Mouse (Mus musculus) CH12.LX (cell line): Measurements from ENCODE around the gene Eepd1. TPM values are rescaled to one million over a fixed set of nuclear protein-coding genes. Genes with fewer than 3 reads are reported as not detected.

ENCODE experiments used
- DNase-seq: peaks from one replicate; pipeline ENCODE4 v3.0.0-alpha.2; 2013; ENCODE audit errors: extremely low read depth
- H3K27ac ChIP-seq: 2 replicates; pipeline ENCODE4 v1.5.1; 2012; ENCODE audit warnings: low read depth, mild to moderate bottlenecking, control low read depth, moderate library complexity; ENCODE audit not compliant: insufficient read depth
- H3K27me3 ChIP-seq: replicated peaks from 2 replicates; pipeline ENCODE3; 2012; ENCODE audit warnings: inconsistent platforms
- H3K36me3 ChIP-seq, 2 experiments: replicated peaks in 1 of 2; 2 replicates each; pipeline versions ENCODE3 to v1.6.1; 2012; ENCODE audit warnings: inconsistent platforms in 1 of 2, low read length in 1 of 2, mild to moderate bottlenecking in 1 of 2, mixed read lengths in 1 of 2, moderate library complexity in 1 of 2; ENCODE audit not compliant: control insufficient read depth in 1 of 2, insufficient read depth in 1 of 2
- H3K4me1 ChIP-seq, 2 experiments: 2 replicates each; pipeline ENCODE4 v1.6.1; 2012; ENCODE audit warnings: inconsistent platforms in 1 of 2, moderate library complexity in 1 of 2; ENCODE audit not compliant: insufficient read depth in 2 of 2, control insufficient read depth in 1 of 2
- H3K4me2 ChIP-seq: 2 replicates; pipeline ENCODE4 v1.6.1; 2012; ENCODE audit warnings: low read depth, mild to moderate bottlenecking, control low read depth; ENCODE audit not compliant: poor library complexity, insufficient read depth, severe bottlenecking
- H3K4me3 ChIP-seq, 3 experiments: fragments of 150-350 bp in 1 of 3; sonication (generic) in 1 of 3; replicated peaks in 1 of 3; 2 replicates each; pipeline versions ENCODE3 to v1.5.1; 2011 to 2012; ENCODE audit warnings: low read depth in 2 of 3, low read length in 2 of 3, mild to moderate bottlenecking in 2 of 3, moderate library complexity in 2 of 3, control low read depth in 1 of 3, improper control_type of control experiment in 1 of 3, inconsistent platforms in 1 of 3, mixed read lengths in 1 of 3; ENCODE audit not compliant: poor library complexity in 1 of 3
- H3K79me2 ChIP-seq: replicated peaks from 2 replicates; pipeline ENCODE4 v1.6.1; 2012; ENCODE audit warnings: mild to moderate bottlenecking, moderate library complexity; ENCODE audit not compliant: control insufficient read depth, poor library complexity, insufficient read depth, severe bottlenecking; ENCODE audit errors: extremely low read depth
- H3K9ac ChIP-seq: 2 replicates; pipeline ENCODE4 v1.6.1; 2012; ENCODE audit warnings: low read depth, mild to moderate bottlenecking, control low read depth, moderate library complexity; ENCODE audit not compliant: insufficient read depth
- H3K9me3 ChIP-seq: replicated peaks from 2 replicates; pipeline ENCODE3; 2012; ENCODE audit warnings: low read length, inconsistent platforms, mixed read lengths
- BHLHE40 ChIP-seq: IDR thresholded peaks from 2 replicates; pipeline ENCODE4 v1.6.1; 2011; ENCODE audit warnings: mild to moderate bottlenecking, low read depth, low read length, improper control_type of control experiment
- CHD1 ChIP-seq: IDR thresholded peaks from 2 replicates; pipeline ENCODE4 v1.6.1; 2012; ENCODE audit warnings: low read depth, low read length, improper control_type of control experiment, inconsistent platforms
- CHD2 ChIP-seq: IDR thresholded peaks from 2 replicates; pipeline ENCODE4 v1.6.1; 2011; ENCODE audit warnings: low read length, improper control_type of control experiment
- CTCF ChIP-seq, 2 experiments: IDR thresholded peaks in 1 of 2; conservative IDR thresholded peaks in 1 of 2; 2 replicates each; pipeline ENCODE4 v1.5.1; 2011 to 2012; ENCODE audit warnings: low read depth in 2 of 2, low read length in 2 of 2, improper control_type of control experiment in 1 of 2, inconsistent platforms in 1 of 2, mild to moderate bottlenecking in 1 of 2, moderate library complexity in 1 of 2
- ELF1 ChIP-seq: IDR thresholded peaks from 2 replicates; pipeline ENCODE4 v1.6.1; 2014; ENCODE audit warnings: low read depth, mild to moderate bottlenecking, inconsistent platforms, low read length, improper control_type of control experiment
- EP300 ChIP-seq: IDR thresholded peaks from 2 replicates; pipeline ENCODE4 v1.6.1; 2011; ENCODE audit warnings: low read length, improper control_type of control experiment
- ETS1 ChIP-seq: conservative IDR thresholded peaks from 2 replicates; pipeline ENCODE4 v1.6.1; 2012; ENCODE audit warnings: low read depth, mild to moderate bottlenecking, inconsistent platforms, low read length, improper control_type of control experiment, moderate library complexity
- GABPA ChIP-seq: IDR thresholded peaks from 2 replicates; pipeline ENCODE4 v1.6.1; 2012; ENCODE audit warnings: low read depth, low read length, improper control_type of control experiment, inconsistent platforms; ENCODE audit not compliant: insufficient replicate concordance
- KAT2A ChIP-seq: IDR thresholded peaks from 2 replicates; pipeline ENCODE4 v1.6.1; 2012; ENCODE audit warnings: low read length, improper control_type of control experiment, inconsistent platforms; ENCODE audit not compliant: insufficient replicate concordance
- MAX ChIP-seq: IDR thresholded peaks from 2 replicates; pipeline ENCODE4 v1.6.1; 2011; ENCODE audit warnings: low read length, improper control_type of control experiment
- MEF2A ChIP-seq: IDR thresholded peaks from 2 replicates; pipeline ENCODE4 v1.6.1; 2014; ENCODE audit warnings: low read depth, mild to moderate bottlenecking, inconsistent platforms, low read length, improper control_type of control experiment, borderline replicate concordance
- MXI1 ChIP-seq: IDR thresholded peaks from 2 replicates; pipeline ENCODE4 v1.6.1; 2011; ENCODE audit warnings: mild to moderate bottlenecking, low read depth, low read length, improper control_type of control experiment
- MYC ChIP-seq: IDR thresholded peaks from 2 replicates; pipeline ENCODE4 v1.6.1; 2011; ENCODE audit warnings: low read depth, mild to moderate bottlenecking, improper control_type of control experiment, low read length
- PAX5 ChIP-seq: IDR thresholded peaks from 2 replicates; pipeline ENCODE4 v1.6.1; 2012; ENCODE audit warnings: low read length, inconsistent platforms, mixed read lengths
- POLR2A ChIP-seq: IDR thresholded peaks from 2 replicates; pipeline ENCODE4 v1.6.1; 2011; ENCODE audit warnings: low read depth, mild to moderate bottlenecking, improper control_type of control experiment, low read length
- RAD21 ChIP-seq: IDR thresholded peaks from 2 replicates; pipeline ENCODE4 v1.6.1; 2011; ENCODE audit warnings: low read depth, mild to moderate bottlenecking, low read length, improper control_type of control experiment, moderate library complexity
- SIN3A ChIP-seq: IDR thresholded peaks from 2 replicates; pipeline ENCODE4 v1.6.1; 2012; ENCODE audit warnings: low read length, improper control_type of control experiment, inconsistent platforms
- TBP ChIP-seq: conservative IDR thresholded peaks from 2 replicates; pipeline ENCODE4 v1.6.1; 2011; ENCODE audit warnings: low read depth, low read length, improper control_type of control experiment
- TCF12 ChIP-seq: IDR thresholded peaks from 2 replicates; pipeline ENCODE4 v1.6.1; 2014; ENCODE audit warnings: low read depth, mild to moderate bottlenecking, inconsistent platforms, low read length, improper control_type of control experiment
- ZC3H11A ChIP-seq: IDR thresholded peaks from 2 replicates; pipeline ENCODE4 v1.6.1; 2012; ENCODE audit warnings: low read depth, mild to moderate bottlenecking, inconsistent platforms, low read length, improper control_type of control experiment
- ZKSCAN1 ChIP-seq: IDR thresholded peaks from 2 replicates; pipeline ENCODE4 v1.6.1; 2012; ENCODE audit warnings: low read depth, inconsistent platforms, low read length, improper control_type of control experiment, borderline replicate concordance
- dilution Hi-C: fragments of 300-500 bp; cut with MboI; formaldehyde crosslinking; loops from 2 replicates; pipeline ENCODE4 v1.14.3; 2020; ENCODE audit warnings: low sequenced_read_pairs; ENCODE audit not compliant: extremely low pct_unique_long_range_greater_than_20kb, extremely low pct_ligation_motif_present
- in situ Hi-C: fragments of 300-500 bp; cut with MboI; formaldehyde crosslinking; loops from 3 replicates; pipeline ENCODE4 v1.14.3; 2019; ENCODE audit warnings: low sequenced_read_pairs, low pct_ligation_motif_present, low pct_unique_long_range_greater_than_20kb, mixed read lengths
- polyA plus RNA-seq: library from polyadenylated mRNA; unstranded; fragments of >175 nt; gene quantifications from 2 replicates; pipeline ENCODE4 v1.2.1, GENCODE M21; 2012; ENCODE audit warnings: low read depth; ENCODE audit not compliant: insufficient read length
- total RNA-seq, 2 experiments: library from RNA; depleted of rRNA; stranded (reverse); fragments of 300-350 nt in 1 of 2; fragments of >200 nt in 1 of 2; gene quantifications; 2 replicates each; pipeline ENCODE4 v1.2.3; 2012 to 2014

The Eepd1 gene
- total and polyA plus RNA-seq, 3 experiments = 1.3 to 2.5 (median 2.2) TPM

- no peaks in the 10 kb centered on the region for H3K79me2 ChIP-seq
- H3K9me3 ChIP-seq = peaks cover 2% of the 10 kb centered on the region
- dilution Hi-C loops = no loop called here
- no peak overlapping the region for H3K9ac ChIP-seq
- in situ Hi-C loops = no loop called here
- no peak overlapping the region for H3K4me2 ChIP-seq
- TF ChIP-seq SIN3A (no peak), TCF12 (no peak), ZC3H11A (no peak), ETS1 (no peak), RAD21 (no peak), MAX (no peak), EP300 (no peak)
- no peaks in the 10 kb centered on the region for H3K27me3 ChIP-seq
- no peak overlapping the region for H3K27ac ChIP-seq
- peaks cover 0 to 12% of the 10 kb centered on the region in 2 experiments; a peak in 2 of 4 replicates for H3K4me1 ChIP-seq
- no peak overlapping the region for H3K4me3 ChIP-seq
- DNase-seq = no peak
- no peaks in the 10 kb centered on the region for H3K36me3 ChIP-seq
Measured at GRCm38 (mm10) chr9:25561143-25561542, 79.8 kb downstream of the Eepd1 start.

GRCm38 (mm10) chr9:25563806-25564205 lies 82.5 kb downstream of the Eepd1 start:
- dilution Hi-C loops (no loop called here), in situ Hi-C loops (no loop called here)

GRCm38 (mm10) chr9:25567071-25567470 lies 85.7 kb downstream of the Eepd1 start:
- no peaks in the 10 kb centered on the region for H3K27me3 ChIP-seq
- TF ChIP-seq CHD2 (no peak), MXI1 (no peak), CTCF (conservative IDR thresholded peaks at IDR 0.05 in 1 of 2, IDR thresholded peaks at IDR 0.05 in 1 of 2; ENCODE audit: low read depth in 2 of 2, low read length in 2 of 2) (no peak), ZC3H11A (no peak), SIN3A (no peak), MYC (no peak), PAX5 (no peak), KAT2A (no peak), ELF1 (no peak), CHD1 (no peak), MEF2A (no peak), TBP (no peak), BHLHE40 (no peak), POLR2A (no peak), ZKSCAN1 (no peak)
- H3K4me1 ChIP-seq = no peaks in the 10 kb centered on the region
- H3K4me3 ChIP-seq = no peak overlapping the region
- dilution Hi-C loops (no loop called here), in situ Hi-C loops (no loop called here)
- H3K27ac ChIP-seq = no peak overlapping the region
- H3K79me2 ChIP-seq = no peaks in the 10 kb centered on the region
- DNase-seq = no peak
- no peak overlapping the region for H3K4me2 ChIP-seq
- no peaks in the 10 kb centered on the region for H3K9me3 ChIP-seq
- H3K9ac ChIP-seq = no peak overlapping the region
- H3K36me3 ChIP-seq = no peaks in the 10 kb centered on the region

More at GRCm38 (mm10) chr9:25563806-25564205, 82.5 kb downstream of the Eepd1 start:
- Histone ChIP-seq H3K79me2 (no peaks in the 10 kb centered on the region), H3K36me3 (no peaks in the 10 kb centered on the region), H3K9ac (no peak overlapping the region), H3K4me3 (no peak overlapping the region), H3K9me3 (peaks cover 2% of the 10 kb centered on the region), H3K27me3 (no peaks in the 10 kb centered on the region), H3K27ac (no peak overlapping the region), H3K4me1 (peaks cover 0 to 11% of the 10 kb centered on the region in 2 experiments; a peak in 2 of 4 replicates), H3K4me2 (no peak overlapping the region)
- DNase-seq = no peak
- no peak for TF ChIP-seq CTCF (conservative IDR thresholded peaks at IDR 0.05 in 1 of 2, IDR thresholded peaks at IDR 0.05 in 1 of 2; ENCODE audit: low read depth in 2 of 2, low read length in 2 of 2)
- TF ChIP-seq GABPA = no peak
- no peak for TF ChIP-seq MYC
